Mouse (Mus musculus) layer of hippocampus, adult 11-12 months (tissue): ENCODE measurements around the gene Ppm1l.
A peak's percentile ranks its signal among the peaks of the same experiment; 100 is the strongest.

ENCODE experiments used
- DNase-seq: peaks from one replicate; pipeline ENCODE4 v3.0.0; 2022; ENCODE audit warnings: low spot score

The Ppm1l gene

DNA sequence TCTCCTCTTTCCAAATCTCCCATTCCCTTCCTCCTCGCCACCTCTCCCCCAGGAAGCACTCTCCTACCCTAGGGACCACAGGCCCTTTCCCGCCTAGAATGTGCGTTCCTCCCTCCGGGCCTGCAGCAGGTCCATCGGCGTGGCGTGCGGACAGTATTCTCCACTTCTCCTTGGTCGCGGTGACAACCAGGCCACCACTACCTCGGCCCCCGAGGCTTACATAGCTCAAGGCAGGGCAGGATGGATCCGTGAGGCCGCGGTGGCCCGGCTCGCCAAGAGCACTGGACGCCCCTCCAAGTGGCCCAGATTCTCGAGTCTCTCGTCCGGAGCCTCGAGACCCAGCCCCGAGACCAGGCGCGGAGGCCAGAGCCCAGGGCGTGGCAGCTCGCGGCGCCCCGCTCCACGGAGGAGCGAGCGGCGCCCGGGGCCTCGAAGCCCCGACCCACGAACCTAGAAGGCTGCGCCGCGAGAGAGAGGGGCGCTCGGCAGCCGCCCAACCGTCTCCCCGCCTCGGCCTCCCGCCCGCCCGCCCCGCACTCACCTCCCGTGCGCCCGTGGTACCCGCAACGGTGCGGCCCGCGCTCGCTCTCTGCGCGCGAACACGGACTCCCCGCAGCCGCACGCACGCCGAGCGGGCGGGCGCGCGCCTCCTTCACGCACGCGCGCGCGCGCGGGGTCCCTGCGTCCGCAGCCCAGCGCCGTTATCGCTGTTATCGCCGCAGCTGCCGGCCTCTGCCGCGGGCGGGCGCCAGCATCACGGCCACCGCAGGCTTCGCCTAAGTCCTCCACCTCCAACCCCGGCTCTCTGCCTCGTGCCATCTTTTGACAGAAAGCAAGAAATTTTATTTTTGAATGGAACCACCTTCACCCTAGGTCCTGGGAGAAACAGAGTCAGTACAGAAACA lies 281.9 kb downstream of the Ppm1l start, which contains the start of gene B3galnt1:
Gene B3galnt1, minus strand, starts transcription at position 700 of the 905 bp plus-strand sequence.
- DNase-seq = peak; percentile 65

GRCm38 (mm10) chr3:69599166-69599500 lies 282.5 kb downstream of the Ppm1l start:
- no peak for DNase-seq

- DNase-seq = no peak
These were observed 290.3 kb downstream of the Ppm1l start for GRCm38 (mm10) chr3:69606923-69607322.

GRCm38 (mm10) chr3:69607468-69607867 lies 290.8 kb downstream of the Ppm1l start:
- DNase-seq = no peak

DNA sequence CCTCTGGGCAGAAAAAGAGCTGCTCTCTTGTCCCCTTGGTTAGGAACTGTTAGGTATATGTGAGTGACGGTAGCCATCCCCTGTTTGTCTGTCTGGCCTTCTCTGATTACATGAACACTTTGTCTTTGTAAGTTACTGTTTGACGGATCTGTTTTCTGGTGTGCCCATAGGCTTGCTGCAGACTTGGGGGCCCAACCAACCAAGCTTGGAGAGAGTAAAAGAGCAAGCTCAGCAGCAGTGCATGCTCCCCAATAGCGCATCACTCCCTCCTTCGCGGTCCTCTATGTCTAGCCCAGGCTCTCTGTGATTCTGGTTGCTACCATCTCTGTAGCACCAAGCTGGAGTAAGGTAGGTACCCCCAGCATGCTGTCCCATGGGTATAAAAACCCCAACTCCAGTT lies 291.2 kb downstream of the Ppm1l start:
- DNase-seq = no peak
